Mouse (Mus musculus) lung, adult 2 months (tissue): ENCODE measurements at regions not wholly inside any gene's neighbourhood (a gene's known extent, or its start where the extent isn't known, plus 50 kb on each side); places are given as distances from the start of the nearest gene placed in this dataset.

Experiments used
- CTCF ChIP-seq: fragments of 200-500 bp; IDR thresholded peaks from 2 replicates; pipeline ENCODE4 v1.5.1; 2011; ENCODE audit warnings: mild to moderate bottlenecking, low read length, control low read depth; ENCODE audit not compliant: insufficient read depth
- POLR2A ChIP-seq: fragments of 200-500 bp; IDR thresholded peaks from 2 replicates; pipeline ENCODE4 v1.6.1; 2011; ENCODE audit warnings: low read depth, mild to moderate bottlenecking, control low read depth, low read length, borderline replicate concordance; ENCODE audit errors: extremely low read depth

DNA sequence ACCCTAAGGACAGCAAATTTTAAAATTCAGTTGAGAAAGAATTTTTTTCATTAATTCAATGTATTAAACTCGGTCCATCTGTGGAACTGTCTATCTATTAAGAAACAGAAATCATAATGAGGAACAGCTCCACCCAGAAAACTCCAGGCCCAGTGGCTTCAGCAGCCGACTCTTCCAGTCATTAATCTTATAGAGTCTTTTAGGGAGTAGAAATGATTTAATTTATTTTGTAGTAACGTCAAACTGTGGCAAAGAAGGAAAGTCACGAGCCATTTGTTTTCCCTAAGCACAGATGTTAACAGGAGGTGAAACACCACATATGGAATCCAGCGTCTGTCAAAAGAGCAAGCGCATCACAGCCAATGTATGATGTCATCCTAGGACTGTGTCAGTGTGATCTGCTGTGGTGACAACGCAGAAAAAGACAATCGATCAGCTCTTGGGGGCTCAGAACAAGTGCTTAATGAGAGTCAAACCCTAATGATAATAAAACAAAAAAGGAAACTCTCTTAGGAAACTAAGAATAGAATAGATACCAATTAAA is 119.9 kb upstream of the Irf2bp2 start:
- TF ChIP-seq POLR2A: no peak
- no peak for TF ChIP-seq CTCF
